Mouse (Mus musculus) cerebellum, postnatal 14 days (tissue): ENCODE measurements around the gene Dnajb3.
A peak's percentile ranks its signal among the peaks of the same experiment; 100 is the strongest.
"Not testable (repeated sequence)": the region's sequence is repeated elsewhere in the genome, so short reads cannot be mapped to it uniquely, and the experiment has no call there.

Source experiments
- DNase-seq, 2 experiments: peaks; one replicate each; pipeline ENCODE4 v3.0.0; 2021; ENCODE audit warnings: mixed read lengths in 2 of 2

Gene Dnajb3

DNA sequence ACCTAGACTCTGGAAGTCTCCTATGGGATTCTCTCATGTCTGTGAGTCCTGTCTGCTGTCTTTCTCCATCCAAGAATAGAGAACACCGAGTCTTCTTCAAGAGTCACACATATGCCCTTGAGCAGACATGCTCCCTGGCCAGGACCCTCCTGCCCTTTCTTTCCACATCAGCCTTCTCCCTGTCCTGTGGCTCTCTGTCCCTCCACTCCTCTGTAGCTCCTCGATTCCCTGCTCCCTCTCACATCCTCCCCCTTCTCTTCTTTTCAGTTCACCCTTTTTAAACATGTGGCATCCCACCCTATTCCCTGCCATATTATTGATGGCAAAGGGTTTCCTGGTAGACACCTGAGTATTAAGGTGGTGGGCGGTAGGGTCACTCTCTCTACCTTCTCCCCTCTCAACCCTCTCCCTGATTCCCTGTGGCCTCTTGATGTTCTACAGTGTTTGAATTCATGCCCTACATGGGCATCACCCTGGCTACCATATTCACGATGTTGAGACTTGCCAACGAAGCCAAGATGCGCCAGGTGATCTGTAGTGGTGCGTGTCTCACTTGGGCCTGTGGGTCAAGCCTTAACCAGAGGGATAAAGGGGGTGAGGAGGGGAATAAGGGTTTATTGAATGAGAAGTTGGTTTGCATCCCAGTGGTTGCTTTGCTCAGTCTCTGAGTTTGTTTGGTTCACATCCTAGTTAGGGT, 26.4 kb upstream of the Dnajb3 start:
- DNase-seq: peak in 1 of 2 experiments; percentile 4

DNA sequence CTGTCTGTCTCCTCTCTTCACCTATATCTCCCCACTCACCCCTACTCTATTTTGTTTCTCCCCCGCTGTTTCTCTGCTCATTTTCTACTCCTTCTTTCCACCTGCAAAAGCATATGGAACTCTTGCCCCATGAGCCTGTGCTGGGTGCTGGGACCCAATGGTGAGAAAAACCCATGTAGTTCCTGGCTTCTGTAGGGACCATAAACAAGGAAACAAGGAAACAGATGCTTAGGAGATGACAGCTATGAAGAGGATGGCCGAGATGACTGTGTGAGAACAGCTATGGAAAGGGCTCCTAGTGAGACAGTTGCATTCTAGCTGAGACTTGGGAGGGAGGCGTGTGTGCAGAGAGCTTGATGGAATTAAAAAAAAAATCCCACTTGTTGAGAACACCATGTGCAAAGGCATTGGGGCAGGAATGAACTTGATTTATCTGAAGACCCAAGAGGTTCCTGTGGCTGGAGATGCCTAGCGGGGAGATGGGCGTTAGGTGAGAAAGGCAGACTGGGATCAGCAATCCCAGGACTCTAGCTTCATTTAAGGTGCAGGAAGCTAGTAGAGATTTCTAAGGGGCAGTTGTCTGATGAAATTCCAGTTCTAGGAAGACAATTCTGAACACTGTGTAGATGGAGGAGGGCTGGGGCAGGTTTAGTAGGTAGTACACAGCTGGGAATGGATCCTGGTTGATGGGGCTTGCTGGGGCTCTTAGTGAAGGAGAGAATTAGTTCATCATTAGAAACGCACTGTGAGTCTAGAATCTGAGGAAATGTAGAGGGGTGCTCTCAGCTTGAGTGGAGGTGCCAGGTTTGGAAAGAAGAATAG, 25.6 kb upstream of the Dnajb3 start:
- DNase-seq: no peak

DNA sequence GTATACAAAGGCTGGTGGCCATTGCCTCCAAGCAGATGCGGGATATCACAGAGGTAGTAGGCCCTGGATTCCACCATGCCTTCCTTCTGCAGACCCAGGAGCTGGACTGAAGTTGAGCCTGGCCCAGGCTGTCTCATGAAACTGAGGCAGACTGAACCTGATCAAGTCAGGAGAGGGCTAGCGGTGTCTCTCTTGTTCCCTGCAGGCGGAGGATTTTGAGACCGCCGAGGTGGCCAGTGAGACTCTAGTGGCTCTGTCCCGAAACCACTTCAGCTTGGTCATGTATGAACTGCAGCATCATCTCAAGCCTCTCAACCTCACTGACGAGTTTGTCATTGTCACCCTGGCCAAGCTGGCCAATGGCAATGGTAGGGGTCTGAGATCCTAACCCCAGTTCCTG, 24.8 kb upstream of the Dnajb3 start:
- DNase-seq: no peak

DNA sequence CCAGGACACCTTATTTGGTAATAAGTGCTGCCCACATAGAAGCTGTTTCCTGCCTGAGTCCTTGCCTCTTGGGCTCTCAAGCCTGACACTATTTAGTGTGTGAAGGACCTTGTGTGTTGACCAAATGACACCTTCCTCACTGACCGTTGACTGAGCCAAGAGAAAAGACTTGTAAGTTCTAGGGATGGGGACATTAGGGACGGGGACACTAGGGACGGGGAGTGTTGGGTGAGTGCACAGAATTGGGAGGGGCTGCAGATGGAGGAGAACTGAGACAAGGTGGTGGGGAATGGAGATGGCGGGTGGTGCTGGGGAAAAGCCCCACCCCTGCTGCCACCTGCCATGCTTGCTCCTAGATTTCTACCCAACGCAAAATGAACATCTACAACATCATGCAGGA, 24.4 kb upstream of the Dnajb3 start:
- no peak for DNase-seq

DNA sequence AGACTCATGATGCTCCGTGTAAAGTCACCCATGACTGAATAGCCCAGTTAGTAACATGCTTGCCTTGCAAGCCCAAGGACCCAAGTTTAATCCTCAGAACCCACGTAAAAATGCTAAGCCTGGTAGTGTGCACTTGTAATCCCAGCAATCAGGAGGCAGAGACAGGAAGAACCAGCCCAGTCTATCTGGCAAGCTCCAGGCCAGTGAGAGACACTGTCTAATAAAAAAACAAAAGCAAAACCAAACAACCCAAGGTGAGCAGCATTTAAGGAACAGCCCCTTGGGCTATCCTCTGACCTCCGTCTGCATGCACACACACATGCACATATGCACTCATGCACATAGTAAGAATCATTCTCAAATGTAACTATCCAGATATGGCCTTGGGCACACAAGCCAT, 24.0 kb upstream of the Dnajb3 start:
- DNase-seq: no peak

DNA sequence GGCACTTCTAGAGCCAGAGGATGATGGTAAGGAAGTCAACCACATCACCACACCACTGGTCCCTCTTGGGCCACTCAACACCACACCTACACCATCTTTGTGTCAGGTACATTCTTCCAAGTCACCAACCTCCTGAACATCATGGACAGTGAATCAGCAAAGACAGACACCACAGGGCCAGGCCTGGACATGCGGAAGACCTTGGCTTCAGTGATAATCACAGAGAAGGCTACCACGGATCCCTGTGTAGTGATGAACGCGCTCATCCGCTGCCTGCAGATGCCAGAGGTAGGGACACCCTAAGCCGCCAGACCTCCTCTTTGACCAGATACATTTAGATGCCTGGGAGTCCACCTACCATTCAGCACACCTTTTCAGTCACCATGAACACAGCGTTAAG, 22.5 kb upstream of the Dnajb3 start:
- no peak for DNase-seq

DNA sequence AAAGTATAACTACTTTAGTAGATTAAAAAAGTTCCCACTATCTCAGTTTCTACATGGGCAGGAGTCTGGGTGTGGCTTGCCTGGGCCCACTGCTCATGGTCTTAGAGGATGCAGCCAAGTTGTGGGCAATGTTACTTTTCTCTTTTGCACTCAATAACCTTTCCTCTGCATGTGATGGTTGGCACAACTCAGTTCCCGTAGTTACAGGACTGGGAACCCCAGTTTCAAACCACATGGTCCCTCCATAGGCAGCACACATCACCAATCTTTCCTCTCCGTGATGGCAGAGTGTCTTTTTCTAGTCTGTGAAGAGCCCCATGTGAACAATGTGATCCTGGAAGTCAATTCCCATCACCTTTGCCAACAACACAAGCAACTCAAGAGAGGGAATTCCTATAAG, 21.9 kb upstream of the Dnajb3 start:
- DNase-seq: no peak

DNA sequence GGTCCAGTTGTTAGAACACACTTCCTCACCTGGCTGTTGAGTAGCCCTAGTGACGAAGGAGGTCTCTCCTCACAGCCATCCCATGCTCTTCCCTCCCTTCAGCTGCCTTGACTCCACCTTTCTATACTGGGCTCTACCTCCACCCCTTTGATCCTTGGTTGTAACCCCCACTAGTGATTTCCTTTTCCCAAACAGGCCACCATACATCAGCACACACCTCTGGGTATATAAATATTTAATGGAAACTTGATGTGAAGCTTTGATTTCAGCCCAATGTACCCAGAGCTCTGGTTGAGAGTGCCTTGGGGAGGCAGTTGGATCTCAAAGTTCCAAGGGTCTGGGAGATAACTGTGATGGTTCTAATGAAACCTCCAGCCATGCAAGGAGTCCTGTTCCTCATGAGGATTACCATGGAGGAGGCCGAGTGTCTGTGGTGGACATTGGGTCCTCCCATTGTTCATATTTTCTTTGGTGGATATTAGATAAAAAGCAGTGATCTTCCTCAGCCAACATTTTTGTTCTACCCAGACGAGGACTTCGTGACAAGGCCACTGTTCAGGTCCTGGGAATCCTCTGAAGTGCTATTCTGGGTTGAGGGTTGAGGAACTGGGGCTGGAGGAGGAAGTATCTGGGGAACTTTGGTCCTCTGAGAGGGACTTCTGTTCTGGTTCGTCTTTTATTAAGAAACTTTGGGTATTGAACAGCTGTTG, 21.2 kb upstream of the Dnajb3 start, which contains the start of gene Mroh2a:
TSS of gene Mroh2a (plus strand) at position 317 of the 710 bp plus-strand sequence.
- no peak for DNase-seq

DNA sequence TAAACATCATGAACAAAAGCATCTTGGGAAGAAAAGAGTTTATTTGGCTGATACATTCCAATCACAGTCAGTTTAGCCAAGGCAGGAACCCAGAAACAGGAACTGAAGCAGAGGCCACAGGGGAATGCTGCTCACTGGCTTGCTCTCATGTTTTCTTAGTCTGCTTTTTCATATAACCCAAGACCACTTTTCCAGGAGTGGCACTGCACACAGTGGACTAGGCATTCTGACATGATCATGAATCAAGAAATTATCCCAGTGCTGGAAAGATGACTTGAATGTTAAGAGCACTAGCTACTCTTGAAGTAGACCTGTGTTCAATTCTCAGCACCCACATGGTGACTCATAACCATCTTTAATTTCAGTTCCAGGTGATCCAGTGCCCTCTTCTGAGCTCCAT, 20.2 kb upstream of the Dnajb3 start:
- DNase-seq: no peak

DNA sequence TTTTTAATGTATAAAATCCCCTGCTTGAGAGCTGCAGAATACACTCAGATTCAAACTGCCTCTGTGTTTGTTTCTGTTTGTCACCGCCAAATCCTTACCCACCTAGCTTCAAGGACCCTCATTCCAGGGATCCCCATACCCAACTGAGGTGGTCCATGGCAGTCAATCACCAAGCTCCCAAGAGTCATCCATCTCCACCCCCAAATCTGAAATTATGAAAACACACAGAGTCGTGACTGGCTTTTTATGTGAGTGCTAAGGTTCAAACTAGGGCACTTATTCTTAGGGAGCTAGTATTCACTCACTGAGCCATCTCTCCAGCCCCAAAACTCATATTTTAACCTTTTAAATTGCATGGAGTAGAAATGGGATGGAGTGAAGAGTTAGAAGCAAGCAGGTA, 19.7 kb upstream of the Dnajb3 start:
- DNase-seq: not testable (repeated sequence)

DNA sequence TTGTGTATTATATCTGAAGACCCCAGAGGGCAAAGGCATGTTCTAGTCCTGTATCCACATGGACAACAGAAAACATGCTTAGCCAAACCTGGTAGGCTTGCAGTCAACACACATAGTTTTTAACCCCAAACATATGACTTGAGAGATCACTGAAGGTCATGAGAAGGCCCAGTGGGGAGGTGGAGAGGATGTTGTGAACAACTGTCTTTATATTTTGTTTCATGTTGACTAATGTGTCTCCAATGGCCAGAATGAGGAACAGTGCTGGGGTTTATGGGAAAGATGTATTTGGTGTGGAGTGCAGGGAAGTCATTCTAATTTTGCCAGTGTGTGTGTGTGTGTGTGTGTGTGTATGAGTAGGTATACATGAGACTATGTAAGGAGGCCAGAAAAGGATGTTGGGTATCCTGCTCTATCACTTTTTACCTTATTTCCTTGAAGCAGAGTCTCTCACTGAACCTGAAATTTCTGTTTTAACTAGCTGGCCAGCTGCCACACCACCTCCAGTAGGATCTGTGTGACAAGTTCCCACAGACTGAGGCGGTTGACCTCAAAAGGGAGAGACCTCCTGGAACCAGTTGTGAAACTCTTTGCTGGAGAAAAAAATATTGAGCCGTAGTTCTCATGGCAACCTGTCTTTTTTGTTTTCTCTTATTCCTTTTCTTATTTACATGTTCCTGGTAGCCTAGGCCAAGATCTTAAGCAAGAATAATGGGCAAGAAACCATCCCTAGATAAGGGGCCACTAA, 18.6 kb upstream of the Dnajb3 start:
- DNase-seq: no peak

DNA sequence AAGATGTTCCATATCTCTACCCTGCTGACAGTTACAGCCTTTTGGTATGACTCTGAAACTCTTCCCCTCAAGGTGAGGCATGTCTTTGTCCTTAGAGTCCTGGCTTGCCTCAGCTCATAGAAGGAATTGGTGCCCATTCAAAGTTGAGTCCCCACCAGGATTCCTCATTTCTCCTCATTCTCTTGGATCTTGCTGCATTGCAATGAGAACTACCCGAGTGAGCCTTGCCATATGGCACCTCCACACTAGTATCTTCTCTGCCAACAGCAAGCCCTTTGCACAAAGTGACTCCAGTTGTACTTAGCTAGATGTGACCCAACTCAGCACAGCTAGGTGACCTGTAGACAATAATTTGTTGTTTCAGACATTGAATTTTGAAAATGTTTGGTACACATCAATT, 18.0 kb upstream of the Dnajb3 start:
- DNase-seq: no peak

DNA sequence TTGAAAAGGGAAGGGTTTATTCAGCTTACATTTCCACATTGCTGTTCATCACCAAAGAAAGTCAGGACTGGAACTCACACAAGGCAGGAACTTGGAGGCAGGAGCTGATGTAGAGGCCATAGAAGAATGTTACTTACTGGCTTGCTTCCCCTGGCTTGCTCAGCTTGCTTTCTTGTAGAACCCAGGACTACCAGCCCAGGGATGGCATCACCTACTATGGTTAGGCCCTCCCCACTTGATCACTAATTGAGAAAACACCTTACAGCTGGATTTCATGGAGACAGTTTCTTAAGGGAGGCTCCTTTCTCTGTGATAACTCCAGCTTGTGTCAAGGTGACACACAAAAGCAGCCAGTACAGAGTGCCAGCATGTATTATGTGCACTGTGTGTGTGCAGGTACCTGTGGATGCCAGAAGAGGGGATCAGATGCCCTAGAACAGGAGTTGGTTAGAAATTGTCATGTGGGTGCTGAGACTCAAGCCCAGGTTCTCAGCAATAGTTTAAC, 17.5 kb upstream of the Dnajb3 start:
- DNase-seq: not testable (repeated sequence)

DNA sequence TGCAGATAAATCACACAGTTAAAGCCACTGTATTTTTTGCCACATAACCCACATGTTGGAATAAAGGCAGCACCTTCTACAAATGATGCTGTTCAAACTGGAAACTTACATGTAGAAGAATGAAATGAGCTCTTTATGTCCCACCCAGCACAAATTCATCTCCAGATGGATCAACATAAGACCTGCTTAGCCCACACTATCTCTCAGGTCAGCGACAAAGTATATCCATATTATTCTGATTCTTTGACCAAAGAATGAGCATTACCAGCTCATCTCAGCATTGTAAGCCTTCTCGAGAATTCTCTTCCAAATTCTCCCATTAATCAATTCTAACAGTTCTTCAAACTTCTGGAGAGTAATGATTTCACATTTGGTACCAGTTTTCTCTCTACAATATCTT, 16.6 kb upstream of the Dnajb3 start:
- DNase-seq: no peak

DNA sequence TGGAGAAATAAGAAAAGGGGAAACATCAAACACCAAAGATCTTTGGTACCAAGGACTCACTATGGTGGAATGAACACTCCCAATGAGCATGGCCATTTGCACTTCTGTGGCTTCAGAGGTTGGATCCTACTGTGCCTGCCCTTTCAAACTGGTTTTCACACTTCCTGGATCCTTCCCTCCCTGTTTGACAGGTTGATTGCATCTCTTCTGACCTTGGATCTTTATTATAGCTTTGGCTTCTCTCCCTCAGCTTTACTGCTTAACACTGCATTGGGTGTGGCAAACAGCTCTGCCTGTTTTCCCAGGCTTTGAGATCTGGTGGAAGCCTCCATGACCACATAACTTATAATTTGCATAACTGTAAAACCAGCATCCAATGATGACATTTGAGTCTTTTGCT, 14.8 kb upstream of the Dnajb3 start:
- DNase-seq: no peak

DNA sequence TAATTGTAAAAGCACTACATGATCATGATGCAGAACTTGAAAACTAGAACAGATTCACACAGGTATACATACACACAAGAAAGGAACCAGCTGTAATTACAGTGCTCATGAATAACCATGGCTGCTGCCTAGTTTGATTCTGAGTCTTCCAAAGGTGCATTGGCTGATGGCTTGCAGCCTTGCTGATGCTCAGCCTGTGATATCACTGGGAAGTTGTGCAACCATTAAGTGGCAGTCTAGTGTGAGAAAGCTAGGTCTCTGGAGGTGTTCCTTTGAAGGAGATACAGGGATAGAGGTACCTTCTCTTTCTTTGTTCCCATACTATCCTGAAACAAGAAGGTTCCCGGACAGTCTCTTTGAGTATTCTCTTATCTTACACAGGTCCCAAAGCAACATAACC, 13.5 kb upstream of the Dnajb3 start:
- no peak for DNase-seq

DNA sequence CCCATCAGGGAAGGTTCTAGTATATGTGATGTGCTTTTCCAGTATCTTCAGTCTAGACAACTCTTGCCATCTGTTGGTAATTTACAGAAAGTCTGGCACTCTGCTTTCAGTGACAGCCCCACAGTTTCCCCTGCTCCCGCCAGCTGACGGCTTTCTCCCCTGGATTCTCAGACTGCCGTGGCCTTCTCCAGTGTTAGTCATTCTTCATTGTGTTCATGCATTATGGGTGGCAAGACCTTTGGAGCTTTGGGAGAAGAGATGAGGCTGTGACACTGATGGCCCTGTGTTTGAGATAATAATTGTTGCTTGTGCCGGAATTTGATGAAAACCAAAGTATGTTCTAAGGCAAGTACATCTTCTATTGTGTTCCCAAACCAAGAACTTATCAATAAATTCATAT, 13.0 kb upstream of the Dnajb3 start:
- no peak for DNase-seq

DNA sequence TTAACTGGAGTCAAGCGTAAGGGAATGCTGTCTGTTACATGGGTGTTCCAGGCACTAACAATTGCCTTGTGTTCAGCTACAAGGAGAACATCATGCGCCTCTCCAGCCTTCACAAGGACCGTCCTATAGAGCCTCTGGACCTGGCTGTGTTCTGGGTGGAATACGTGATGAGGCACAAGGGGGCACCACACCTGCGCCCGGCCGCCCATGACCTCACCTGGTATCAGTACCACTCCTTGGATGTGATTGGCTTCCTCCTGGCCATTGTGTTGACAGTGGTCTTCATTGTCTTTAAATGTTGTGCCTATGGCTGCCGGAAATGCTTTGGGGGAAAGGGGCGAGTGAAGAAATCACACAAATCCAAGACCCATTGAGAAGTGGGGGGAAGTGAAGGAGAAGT, 12.5 kb upstream of the Dnajb3 start:
- no peak for DNase-seq

DNA sequence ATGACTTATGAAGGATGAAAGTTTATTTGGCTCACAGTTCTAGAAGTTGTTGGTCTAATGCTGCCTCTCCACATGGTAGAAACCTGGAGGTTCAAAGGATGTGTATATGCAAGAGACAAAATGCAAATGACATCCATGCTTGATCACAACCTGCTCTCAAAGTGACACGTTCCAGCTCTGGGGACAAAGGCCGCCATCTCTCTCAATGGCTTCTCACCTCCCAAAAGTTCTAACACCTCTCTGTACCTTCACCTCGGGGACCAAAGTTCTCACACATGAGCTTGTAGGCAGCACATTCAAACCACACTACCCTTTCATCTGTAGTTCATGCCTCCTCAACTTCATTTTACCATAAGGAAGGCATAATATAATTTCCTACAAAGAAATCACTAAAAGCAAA, 12.0 kb upstream of the Dnajb3 start:
- DNase-seq: no peak

DNA sequence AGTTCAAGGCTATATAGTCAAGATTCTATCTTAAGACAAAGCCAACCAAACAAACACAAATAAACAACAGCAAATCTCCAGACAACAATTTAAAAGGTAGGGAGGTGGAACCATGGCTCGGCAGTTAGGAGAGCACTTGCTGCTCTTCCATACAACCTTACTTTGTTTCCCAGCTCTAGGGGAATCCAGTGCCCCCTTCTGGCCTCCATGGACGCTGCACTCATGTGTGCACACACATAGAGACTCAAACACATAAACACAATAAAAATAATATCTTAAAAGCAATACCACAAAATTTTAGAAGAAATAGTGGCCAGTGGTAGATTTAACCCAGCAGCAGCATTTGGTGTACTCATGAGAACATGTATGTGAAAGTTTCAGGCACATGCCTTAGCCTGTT, 11.6 kb upstream of the Dnajb3 start:
- no peak for DNase-seq

DNA sequence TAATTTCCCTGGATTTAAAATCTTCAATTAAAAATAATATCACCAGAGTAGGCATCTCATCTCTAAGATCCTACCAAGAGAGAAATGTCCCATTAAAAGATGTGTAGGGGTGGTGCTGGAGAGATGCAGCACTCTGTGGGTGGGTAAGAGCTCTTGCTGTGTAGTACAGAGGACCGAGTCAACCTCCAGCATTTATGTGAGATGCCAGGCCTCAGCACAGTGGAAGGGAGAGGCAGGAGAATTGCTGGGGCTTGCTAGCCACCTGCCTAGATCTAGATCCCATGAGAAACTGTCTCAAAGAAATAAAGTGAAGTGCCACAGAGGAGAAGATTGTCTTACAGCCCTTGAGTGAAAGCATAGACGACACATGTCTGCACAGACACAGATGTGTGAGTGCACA, 11.0 kb upstream of the Dnajb3 start:
- no peak for DNase-seq

DNA sequence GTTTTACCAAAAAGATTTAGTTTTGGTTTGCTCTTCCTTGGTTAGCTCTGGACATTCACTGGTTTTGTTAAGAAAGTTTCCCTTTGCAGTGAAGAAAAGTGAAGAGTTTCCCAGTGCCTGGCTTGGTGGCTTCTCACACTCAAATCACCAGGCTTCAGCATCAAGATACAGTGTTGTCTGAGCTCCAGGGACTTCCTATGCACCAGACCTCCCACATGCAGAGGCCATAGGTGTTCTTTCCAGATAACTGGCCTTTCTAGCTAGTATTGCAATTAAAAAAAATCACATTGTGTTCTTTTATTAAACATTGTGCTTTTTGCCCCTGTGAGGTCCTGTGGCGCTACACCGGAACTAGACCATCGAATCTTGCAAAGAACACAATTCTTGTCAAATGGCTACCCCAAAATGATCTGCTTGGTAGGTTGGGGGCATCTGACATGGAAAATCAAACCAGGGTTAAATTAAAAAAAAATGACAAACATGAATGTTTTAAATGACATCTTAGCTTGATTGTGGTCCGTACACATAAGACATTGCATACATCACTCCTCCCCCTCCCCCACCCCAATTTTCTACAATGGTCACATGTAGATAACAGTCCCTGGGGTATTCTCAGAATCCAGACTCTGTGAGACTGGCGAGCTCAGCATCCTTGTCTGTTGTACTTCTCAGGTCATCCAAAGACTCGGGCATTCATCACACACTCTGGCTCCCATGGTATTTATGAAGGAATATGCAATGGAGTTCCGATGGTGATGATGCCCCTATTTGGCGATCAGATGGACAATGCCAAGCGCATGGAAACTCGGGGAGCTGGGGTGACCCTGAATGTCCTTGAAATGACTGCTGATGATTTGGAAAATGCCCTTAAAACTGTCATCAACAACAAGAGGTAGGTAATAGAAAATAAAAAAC, 10.1 kb upstream of the Dnajb3 start:
- DNase-seq: no peak
